Mouse (Mus musculus) gastrocnemius, adult 18-20 months (tissue): Measurements from ENCODE around the gene 4931414P19Rik. TPM values are rescaled to one million over a fixed set of nuclear protein-coding genes. Genes with fewer than 3 reads are reported as not detected.

Source experiments
- DNase-seq: peaks from one replicate; pipeline ENCODE4 v3.0.0; 2021; ENCODE audit warnings: low spot score
- microRNA-seq: library from miRNA; unstranded; fragments of <30 nt; microRNA quantifications from one replicate; pipeline ENCODE4 v1.2.0, GENCODE M21; 2021
- total RNA-seq, 2 experiments: library from RNA; stranded (reverse); gene quantifications; 2 replicates each; pipeline ENCODE4 v1.2.3; 2021

Gene 4931414P19Rik
- total RNA-seq, 2 experiments from 2014 or later, result 2.6 to 3.9 TPM

DNA sequence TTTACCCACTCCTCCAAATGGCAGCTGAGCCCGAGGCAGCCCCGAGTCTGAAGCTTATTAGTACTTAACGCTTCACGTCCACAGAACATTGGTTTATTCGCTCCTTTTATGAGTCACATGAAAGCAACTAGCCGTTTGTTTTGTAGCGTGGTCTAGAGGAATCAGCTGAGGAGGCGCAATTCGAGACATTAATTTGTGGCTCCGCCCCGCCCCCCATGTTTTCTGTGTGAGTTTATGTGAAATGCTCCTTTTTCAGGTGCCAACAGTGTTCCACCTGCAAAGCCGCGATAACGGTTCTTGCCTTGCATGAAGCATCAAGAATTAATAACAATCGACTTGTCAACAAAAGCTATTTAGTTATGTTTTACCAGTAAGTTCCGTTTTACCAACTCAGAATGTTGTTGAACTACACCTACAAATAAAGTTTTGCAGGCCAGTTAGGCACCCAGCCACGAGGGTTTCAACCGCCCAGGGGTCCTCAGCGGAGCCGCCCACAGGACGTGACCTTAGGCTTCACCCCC, 52.3 kb downstream of the 4931414P19Rik start:
- no peak for DNase-seq

DNA sequence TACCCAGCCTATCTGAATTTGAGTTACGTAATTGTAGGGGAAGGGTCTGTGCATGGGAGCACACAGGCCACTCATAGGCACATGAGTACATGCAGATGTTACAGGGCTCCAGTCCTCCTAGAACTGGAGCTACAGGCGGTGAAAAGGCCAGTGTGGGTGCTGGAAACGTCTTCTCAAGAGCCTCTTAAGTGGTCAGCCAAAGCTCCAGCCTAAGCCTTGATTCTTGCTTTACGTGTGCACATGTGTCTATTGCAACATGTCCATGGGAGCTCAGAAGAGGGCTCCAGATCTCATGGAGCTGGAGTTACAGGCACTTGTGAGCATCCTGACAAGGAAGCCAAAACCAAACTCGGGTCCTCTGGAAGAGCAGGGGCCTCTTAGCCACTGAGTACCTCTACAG, 61.1 kb downstream of the 4931414P19Rik start:
- no peak for DNase-seq

DNA sequence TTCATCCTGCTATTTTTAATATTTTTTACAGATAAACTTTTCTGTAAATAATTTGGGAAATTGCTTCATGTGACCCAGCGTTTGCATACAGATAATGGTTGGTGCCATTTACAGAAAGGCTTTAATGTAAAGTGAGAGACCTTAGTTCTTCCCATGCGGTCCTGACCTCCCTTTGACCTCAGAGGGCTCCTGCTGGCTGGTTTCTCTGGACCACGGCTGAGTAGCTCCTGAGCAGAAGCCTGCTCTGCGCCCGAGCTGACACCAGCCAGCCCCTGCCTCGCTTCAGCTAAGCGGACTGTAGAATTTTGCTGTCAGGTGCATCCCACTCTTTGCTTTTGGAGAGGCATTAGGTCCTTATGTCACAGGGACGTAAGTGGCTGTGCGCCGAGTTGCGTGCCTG, 65.0 kb downstream of the 4931414P19Rik start:
- DNase-seq, result no peak

DNA sequence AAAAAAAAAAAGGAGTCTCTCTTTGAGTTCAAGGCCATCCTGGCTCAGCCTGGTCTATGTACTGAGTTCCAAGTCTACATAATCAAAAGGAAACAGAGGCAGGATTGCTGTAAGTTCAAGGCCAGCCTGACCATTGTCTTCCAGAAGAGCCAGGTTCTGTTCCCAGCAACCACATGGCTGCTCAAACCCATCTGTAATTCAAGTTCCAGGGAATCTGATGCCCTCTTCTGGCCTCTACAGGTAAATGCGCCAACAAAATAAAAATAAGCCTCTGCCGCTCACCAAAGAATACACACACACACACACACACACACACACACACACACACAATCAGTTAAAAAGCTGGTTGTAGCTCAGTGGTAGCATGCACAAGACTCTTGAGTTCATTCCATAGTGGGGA, 67.2 kb downstream of the 4931414P19Rik start:
- DNase-seq, result no peak

Small RNAs within 50 kb of the gene (microRNA-seq; reads per million reads assigned to microRNA genes)
- not detected for gene Mir686
- not detected for gene Mir6948

Other genes with a start within 250 kb of the 4931414P19Rik start
- gene Oxa1l, start 245.2 kb downstream of the 4931414P19Rik start, total RNA-seq, result 10 to 100 TPM; 49.1 to 54.0 TPM
- gene Slc7a7, start 188.2 kb downstream of the 4931414P19Rik start, total RNA-seq, result under 1 TPM; 0.52 to 0.73 TPM
- gene Mrpl52, start 179.1 kb downstream of the 4931414P19Rik start, total RNA-seq, result 100 to 1,000 TPM in 1 of 2 experiments, 10 to 100 TPM in 1; 100.0 to 110 TPM
- gene Mmp14, start 174.4 kb downstream of the 4931414P19Rik start, total RNA-seq, result 10 to 100 TPM in 1 of 2 experiments, 1 to 10 TPM in 1; 7.3 to 10.6 TPM
- gene Lrp10, start 141.9 kb downstream of the 4931414P19Rik start, total RNA-seq, result 10 to 100 TPM; 28.5 to 31.2 TPM
- not detected for gene Rem2, start 129.9 kb downstream of the 4931414P19Rik start, total RNA-seq
- 10 to 100 TPM; 29.6 to 32.1 TPM for gene Prmt5, start 88.5 kb downstream of the 4931414P19Rik start, total RNA-seq
- 1 to 10 TPM; 2.5 to 3.0 TPM for gene Haus4, start 51.4 kb downstream of the 4931414P19Rik start, total RNA-seq
- 1 to 10 TPM in 1 of 2 experiments, under 1 TPM in 1; 0.91 to 1.6 TPM for gene Ajuba, start 28.4 kb downstream of the 4931414P19Rik start, total RNA-seq
- 100 to 1,000 TPM; 162 to 169 TPM for gene Psmb5, start 12.0 kb upstream of the 4931414P19Rik start, total RNA-seq
- gene Psmb11, start 15.4 kb upstream of the 4931414P19Rik start, total RNA-seq, result not detected
- gene Gm17606, start 35.0 kb upstream of the 4931414P19Rik start, total RNA-seq, result not detected
- gene Cdh24, start 35.4 kb upstream of the 4931414P19Rik start, total RNA-seq, result under 1 TPM; 0.07 to 0.11 TPM
- 10 to 100 TPM in 1 of 2 experiments, 1 to 10 TPM in 1; 7.8 to 10.6 TPM for gene 1700123O20Rik, start 80.2 kb upstream of the 4931414P19Rik start, total RNA-seq
- 10 to 100 TPM; 62.6 to 72.6 TPM for gene Acin1, start 80.9 kb upstream of the 4931414P19Rik start, total RNA-seq
- gene Gm29776, start 92.8 kb upstream of the 4931414P19Rik start, total RNA-seq, result not detected
- not detected for gene Cebpe, start 106.2 kb upstream of the 4931414P19Rik start, total RNA-seq
- gene Slc7a8, start 176.0 kb upstream of the 4931414P19Rik start, total RNA-seq, result 10 to 100 TPM; 10.7 to 24.4 TPM
- gene Rnf212b, start 208.1 kb upstream of the 4931414P19Rik start, total RNA-seq, result 1 to 10 TPM; 3.0 to 4.1 TPM